Mouse (Mus musculus): ENCODE results near the gene Sgk1. TPM values are rescaled to one million over a fixed set of nuclear protein-coding genes. Genes with fewer than 3 reads are reported as not detected.

Gene Sgk1
- total and polyA plus RNA-seq, 3 experiments, result 3.0 to 111 (median 36.8) TPM

DNA sequence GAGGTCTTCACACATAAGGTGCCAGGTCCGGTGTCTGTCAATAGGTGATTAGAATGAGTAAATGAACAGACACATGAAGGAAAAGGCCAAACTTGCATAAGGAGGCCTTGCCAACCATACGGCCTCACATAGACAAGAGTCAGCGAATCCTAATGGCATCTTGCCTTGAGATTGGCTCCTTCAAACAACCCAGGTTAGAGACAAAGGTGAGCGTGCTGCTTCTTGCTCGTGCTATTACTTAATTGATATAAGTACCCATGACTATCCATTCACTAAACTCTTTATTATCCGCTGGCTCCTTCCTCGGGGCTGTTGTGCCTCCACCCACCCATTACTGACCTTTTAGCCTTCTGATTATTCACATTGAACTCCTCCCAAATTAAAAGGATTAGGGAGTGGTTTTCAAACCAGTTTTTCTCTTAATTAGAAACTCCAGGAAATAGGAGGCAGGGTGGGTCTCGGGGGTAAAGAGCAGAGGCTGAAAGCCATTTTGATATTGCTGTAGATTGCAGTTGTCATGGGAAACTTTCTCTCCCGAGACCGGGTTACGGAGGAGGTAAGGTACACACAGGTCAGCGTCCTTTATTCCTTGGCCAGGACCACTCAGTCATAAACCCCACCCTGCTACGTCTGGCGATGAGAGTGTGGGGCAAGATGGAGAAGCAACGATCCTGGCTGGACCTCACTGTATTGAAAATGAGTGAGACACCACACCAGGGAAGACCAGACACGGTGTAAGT, 33.9 kb upstream of the Sgk1 start:
- H3K9me3 ChIP-seq (replicated peaks), result no peaks in the 10 kb centered on the region
- H3K4me3 ChIP-seq (ENCODE audit: low read depth, low read length), result no peak overlapping the region
- H3K36me3 ChIP-seq (replicated peaks), result no peaks in the 10 kb centered on the region
- peaks cover 16% of the 10 kb centered on the region for H3K4me1 ChIP-seq (ENCODE audit: insufficient read depth, low read depth, low read length)
- H3K27me3 ChIP-seq (ENCODE audit: insufficient read depth, low read length), result no peaks in the 10 kb centered on the region
- no peak for TF ChIP-seq GATA2 (IDR thresholded peaks at IDR 0.05; ENCODE audit: borderline replicate concordance, low read depth, low read length)
- no peak for TF ChIP-seq POLR2AphosphoS5 (IDR thresholded peaks at IDR 0.05; ENCODE audit: insufficient replicate concordance, low read depth, low read length)
- DNase-seq (ENCODE audit: low spot score) (no peak), ATAC-seq (ENCODE audit: extremely low read depth, insufficient number of reproducible peaks, low FRiP score, poor library complexity, severe bottlenecking) (no peak)

DNA sequence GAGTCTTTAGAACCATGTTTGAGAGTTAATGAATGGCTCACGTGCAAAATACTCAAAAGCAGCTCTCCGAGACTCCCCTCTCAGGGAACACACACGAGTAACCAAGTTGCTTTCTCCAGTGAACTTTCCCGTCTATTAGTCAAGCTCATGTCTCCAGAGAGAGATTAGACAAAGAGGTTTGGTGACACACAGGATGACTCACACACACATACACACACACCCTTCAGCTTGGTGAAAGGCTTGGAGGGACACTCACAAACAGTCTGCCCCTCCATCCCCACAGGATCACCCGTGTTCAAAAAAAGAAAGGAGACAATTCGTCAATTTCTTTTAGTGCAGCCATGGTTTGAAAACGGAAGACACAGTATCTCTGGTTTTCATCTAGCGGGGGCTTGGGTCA, 32.7 kb upstream of the Sgk1 start:
- TF ChIP-seq CTCF (IDR thresholded peaks at IDR 0.05; ENCODE audit: low read depth, low read length) (no peak), GATA2 (IDR thresholded peaks at IDR 0.05; ENCODE audit: borderline replicate concordance, low read depth, low read length) (no peak), GATA1 (IDR thresholded peaks at IDR 0.05; ENCODE audit: borderline replicate concordance, low read length) (no peak), POLR2AphosphoS5 (IDR thresholded peaks at IDR 0.05; ENCODE audit: insufficient replicate concordance, low read depth, low read length) (no peak), TAL1 (conservative IDR thresholded peaks at IDR 0.05; ENCODE audit: low read depth, low read length) (no peak)
- Histone ChIP-seq H3K27me3 (ENCODE audit: insufficient read depth, low read length) (no peaks in the 10 kb centered on the region), H3K4me3 (ENCODE audit: low read depth, low read length) (no peak overlapping the region), H3K36me3 (replicated peaks) (no peaks in the 10 kb centered on the region), H3K9me3 (replicated peaks) (no peaks in the 10 kb centered on the region), H3K4me1 (ENCODE audit: insufficient read depth, low read depth, low read length) (peaks cover 11% of the 10 kb centered on the region)
- no peak for DNase-seq (ENCODE audit: low spot score)
- ATAC-seq (ENCODE audit: extremely low read depth, insufficient number of reproducible peaks, low FRiP score, poor library complexity, severe bottlenecking), result no peak

GRCm38 (mm10) chr10:21850330-21850729, 31.7 kb upstream of the Sgk1 start:
- H3K9me3 ChIP-seq (replicated peaks), result no peaks in the 10 kb centered on the region
- H3K4me1 ChIP-seq (ENCODE audit: insufficient read depth, low read depth, low read length), result peaks cover 10% of the 10 kb centered on the region
- H3K4me3 ChIP-seq (ENCODE audit: low read depth, low read length), result no peak overlapping the region
- ATAC-seq (ENCODE audit: extremely low read depth, insufficient number of reproducible peaks, low FRiP score, poor library complexity, severe bottlenecking) (no peak), DNase-seq (ENCODE audit: low spot score) (no peak)
- no peaks in the 10 kb centered on the region for H3K36me3 ChIP-seq (replicated peaks)
- H3K27me3 ChIP-seq (ENCODE audit: insufficient read depth, low read length), result no peaks in the 10 kb centered on the region
- TF ChIP-seq TAL1 (conservative IDR thresholded peaks at IDR 0.05; ENCODE audit: low read depth, low read length), result no peak
- TF ChIP-seq GATA1 (IDR thresholded peaks at IDR 0.05; ENCODE audit: borderline replicate concordance, low read length), result no peak
- TF ChIP-seq POLR2AphosphoS5 (IDR thresholded peaks at IDR 0.05; ENCODE audit: insufficient replicate concordance, low read depth, low read length), result no peak

DNA sequence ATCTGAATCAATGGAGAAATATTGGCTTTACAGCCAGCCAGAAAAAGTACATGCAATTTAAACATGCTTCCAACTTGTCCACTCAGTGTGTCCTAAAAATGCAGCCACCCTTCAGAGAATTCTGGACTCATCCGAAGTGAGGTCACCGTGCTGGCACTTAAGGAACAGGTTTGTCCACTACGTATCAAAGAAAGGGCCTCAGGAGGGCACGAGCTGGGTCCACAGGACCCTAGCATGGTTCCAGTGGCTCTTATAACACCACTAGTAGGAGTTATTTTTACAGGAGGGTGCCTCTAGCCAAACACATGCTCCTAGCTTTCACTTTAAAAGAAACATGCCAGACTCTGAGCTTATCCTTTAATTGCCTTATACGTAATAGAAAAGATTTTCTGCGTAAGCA, 28.9 kb upstream of the Sgk1 start:
- H3K27me3 ChIP-seq (ENCODE audit: insufficient read depth, low read length), result no peaks in the 10 kb centered on the region; the same call in 1 of the 2 replicates
- no peaks in the 10 kb centered on the region for H3K9me3 ChIP-seq (replicated peaks)
- TF ChIP-seq GATA2 (IDR thresholded peaks at IDR 0.05; ENCODE audit: borderline replicate concordance, low read depth, low read length) (no peak), CTCF (IDR thresholded peaks at IDR 0.05; ENCODE audit: low read depth, low read length) (no peak), TAL1 (conservative IDR thresholded peaks at IDR 0.05; ENCODE audit: low read depth, low read length) (no peak), GATA1 (IDR thresholded peaks at IDR 0.05; ENCODE audit: borderline replicate concordance, low read length) (no peak), POLR2AphosphoS5 (IDR thresholded peaks at IDR 0.05; ENCODE audit: insufficient replicate concordance, low read depth, low read length) (no peak)
- ATAC-seq (ENCODE audit: extremely low read depth, insufficient number of reproducible peaks, low FRiP score, poor library complexity, severe bottlenecking) (no peak), DNase-seq (ENCODE audit: low spot score) (no peak)
- H3K4me1 ChIP-seq (ENCODE audit: insufficient read depth, low read depth, low read length), result peaks cover 3% of the 10 kb centered on the region; the same call in 1 of the 2 replicates
- no peak overlapping the region for H3K4me3 ChIP-seq (ENCODE audit: low read depth, low read length)
- no peaks in the 10 kb centered on the region for H3K36me3 ChIP-seq (replicated peaks)

GRCm38 (mm10) chr10:21853566-21854328, 28.2 kb upstream of the Sgk1 start:
- ATAC-seq (ENCODE audit: extremely low read depth, insufficient number of reproducible peaks, low FRiP score, poor library complexity, severe bottlenecking) (no peak), DNase-seq (ENCODE audit: low spot score) (no peak)
- no peak for TF ChIP-seq POLR2AphosphoS5 (IDR thresholded peaks at IDR 0.05; ENCODE audit: insufficient replicate concordance, low read depth, low read length)
- no peak for TF ChIP-seq TAL1 (conservative IDR thresholded peaks at IDR 0.05; ENCODE audit: low read depth, low read length)
- TF ChIP-seq CTCF (IDR thresholded peaks at IDR 0.05; ENCODE audit: low read depth, low read length), result no peak
- TF ChIP-seq GATA2 (IDR thresholded peaks at IDR 0.05; ENCODE audit: borderline replicate concordance, low read depth, low read length), result no peak
- no peak for TF ChIP-seq GATA1 (IDR thresholded peaks at IDR 0.05; ENCODE audit: borderline replicate concordance, low read length)
- H3K4me1 ChIP-seq (ENCODE audit: insufficient read depth, low read depth, low read length), result peaks cover 3% of the 10 kb centered on the region; the same call in 1 of the 2 replicates
- H3K4me3 ChIP-seq (ENCODE audit: low read depth, low read length), result no peak overlapping the region
- H3K27me3 ChIP-seq (ENCODE audit: insufficient read depth, low read length), result no peaks in the 10 kb centered on the region; the same call in 1 of the 2 replicates
- H3K9me3 ChIP-seq (replicated peaks), result no peaks in the 10 kb centered on the region
- H3K36me3 ChIP-seq (replicated peaks), result no peaks in the 10 kb centered on the region

DNA sequence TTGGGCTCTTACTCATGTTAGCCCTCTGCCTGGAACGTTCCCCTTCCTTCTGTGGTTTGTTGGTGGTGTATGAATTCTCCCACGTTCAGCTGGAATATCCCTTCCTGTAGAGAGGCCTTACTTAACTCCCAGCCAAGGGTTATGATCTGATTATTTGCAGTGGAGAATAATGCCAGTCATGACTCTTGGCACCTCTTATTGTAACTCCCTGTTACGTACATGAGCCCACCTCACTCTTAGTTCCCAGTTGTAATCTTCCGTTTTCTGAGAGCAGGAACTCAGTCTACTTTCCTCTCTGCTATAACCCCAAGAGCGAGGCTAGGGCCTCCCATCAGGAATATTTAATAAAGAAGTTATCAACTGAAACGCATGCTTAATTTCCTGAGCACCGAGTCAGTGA, 26.6 kb upstream of the Sgk1 start:
- Histone ChIP-seq H3K4me1 (ENCODE audit: insufficient read depth, low read depth, low read length) (peaks cover 3% of the 10 kb centered on the region; the same call in 1 of the 2 replicates), H3K9me3 (replicated peaks) (no peaks in the 10 kb centered on the region), H3K36me3 (replicated peaks) (no peaks in the 10 kb centered on the region), H3K4me3 (ENCODE audit: low read depth, low read length) (no peak overlapping the region), H3K27me3 (ENCODE audit: insufficient read depth, low read length) (no peaks in the 10 kb centered on the region; the same call in 1 of the 2 replicates)
- ATAC-seq (ENCODE audit: extremely low read depth, insufficient number of reproducible peaks, low FRiP score, poor library complexity, severe bottlenecking), result no peak
- DNase-seq (ENCODE audit: low spot score), result no peak
- TF ChIP-seq POLR2AphosphoS5 (IDR thresholded peaks at IDR 0.05; ENCODE audit: insufficient replicate concordance, low read depth, low read length) (no peak), GATA2 (IDR thresholded peaks at IDR 0.05; ENCODE audit: borderline replicate concordance, low read depth, low read length) (no peak), TAL1 (conservative IDR thresholded peaks at IDR 0.05; ENCODE audit: low read depth, low read length) (no peak), GATA1 (IDR thresholded peaks at IDR 0.05; ENCODE audit: borderline replicate concordance, low read length) (no peak), CTCF (IDR thresholded peaks at IDR 0.05; ENCODE audit: low read depth, low read length) (no peak)

All from G1E (cell line).